Mouse (Mus musculus): ENCODE measurements around the gene Cisd2.
A peak's percentile ranks its signal among the peaks of the same experiment; 100 is the strongest.

Cisd2 gene

GRCm38 (mm10) chr3:135423608-135424212, at the start of gene Cisd2:
Gene Cisd2 (minus strand): TSS chr3:135423925.
- no peak for DNase-seq (ENCODE audit: low spot score in 2 of 2)

- no peak for DNase-seq (ENCODE audit: low spot score in 2 of 2)
Measured at GRCm38 (mm10) chr3:135470823-135471222, 47.1 kb upstream of the Cisd2 start.

GRCm38 (mm10) chr3:135469974-135470373, 46.2 kb upstream of the Cisd2 start:
- DNase-seq (ENCODE audit: low spot score in 2 of 2), result no peak

- DNase-seq (ENCODE audit: low spot score in 2 of 2), result no peak
Measured at GRCm38 (mm10) chr3:135469146-135469545, 45.4 kb upstream of the Cisd2 start.

GRCm38 (mm10) chr3:135468402-135468801, 44.7 kb upstream of the Cisd2 start:
- DNase-seq (ENCODE audit: low spot score in 2 of 2), result no peak

GRCm38 (mm10) chr3:135458981-135459380, 35.3 kb upstream of the Cisd2 start:
- DNase-seq (ENCODE audit: low spot score in 2 of 2), result no peak

- no peak for DNase-seq (ENCODE audit: low spot score in 2 of 2)
Measured at GRCm38 (mm10) chr3:135444930-135445329, 21.2 kb upstream of the Cisd2 start.

- no peak for DNase-seq (ENCODE audit: low spot score in 2 of 2)
Measured at GRCm38 (mm10) chr3:135440621-135441020, 16.9 kb upstream of the Cisd2 start.

- peak; percentile 83 to 88 for DNase-seq (ENCODE audit: low spot score in 2 of 2)
Measured at GRCm38 (mm10) chr3:135440221-135440620, 16.5 kb upstream of the Cisd2 start.

- no peak for DNase-seq (ENCODE audit: low spot score in 2 of 2)
Measured at GRCm38 (mm10) chr3:135439651-135440050, 15.9 kb upstream of the Cisd2 start.

GRCm38 (mm10) chr3:135438913-135439531, 15.3 kb upstream of the Cisd2 start:
- peak; percentile 81 to 82 for DNase-seq (ENCODE audit: low spot score in 2 of 2)

- peak; percentile 96 for DNase-seq (ENCODE audit: low spot score in 2 of 2)
Measured at GRCm38 (mm10) chr3:135438531-135438912, 14.8 kb upstream of the Cisd2 start.

- peak; percentile 100 for DNase-seq (ENCODE audit: low spot score in 2 of 2)
Measured at GRCm38 (mm10) chr3:135437758-135438495, 14.2 kb upstream of the Cisd2 start, which contains the start of gene Ube2d3. Gene Ube2d3 (plus strand): TSS chr3:135438149.

GRCm38 (mm10) chr3:135436901-135437616, 13.3 kb upstream of the Cisd2 start:
- DNase-seq (ENCODE audit: low spot score in 2 of 2), result no peak

GRCm38 (mm10) chr3:135422856-135423607, 693 bp downstream of the Cisd2 start:
- peak; percentile 82 to 84 for DNase-seq (ENCODE audit: low spot score in 2 of 2)

- DNase-seq (ENCODE audit: low spot score in 2 of 2), result no peak
Measured at GRCm38 (mm10) chr3:135422232-135422855, 1.4 kb downstream of the Cisd2 start.

GRCm38 (mm10) chr3:135421310-135421594, 2.5 kb downstream of the Cisd2 start:
- DNase-seq (ENCODE audit: low spot score in 2 of 2), result no peak

- DNase-seq (ENCODE audit: low spot score in 2 of 2), result no peak
Measured at GRCm38 (mm10) chr3:135420542-135421309, 3.0 kb downstream of the Cisd2 start.

- DNase-seq (ENCODE audit: low spot score in 2 of 2), result no peak
Measured at GRCm38 (mm10) chr3:135417799-135418198, 5.9 kb downstream of the Cisd2 start.

- no peak for DNase-seq (ENCODE audit: low spot score in 2 of 2)
Measured at GRCm38 (mm10) chr3:135417245-135417644, 6.5 kb downstream of the Cisd2 start.
